Mouse (Mus musculus) neural tube, embryonic 12.5 days (tissue): ENCODE data around the gene Tmem167b. TPM values are rescaled to one million over a fixed set of nuclear protein-coding genes. Genes with fewer than 3 reads are reported as not detected.

Experiments used
- microRNA-seq: library from miRNA; unstranded; fragments of <30 nt; microRNA quantifications from one replicate; pipeline ENCODE4, GENCODE M21; 2017
- polyA plus RNA-seq: library from polyadenylated mRNA; unstranded; fragments of >200 nt; fragmentation: Nextera tagmentation; extraction: Ambion mirVana; gene quantifications from 2 replicates; pipeline ENCODE4 v1.2.1, GENCODE M21; 2016

Tmem167b gene
- polyA plus RNA-seq, 1 experiment from 2014 or later: 56.7 TPM

Small RNA genes within 50 kb of the gene (microRNA-seq; reads per million reads assigned to microRNA genes)
- not detected for gene Gm22860

Other genes starting within 250 kb of the Tmem167b start
- gene Mybphl, start 197.6 kb downstream of the Tmem167b start, polyA plus RNA-seq: 0.25 and 0.26 TPM in 2 replicates
- gene Psrc1, start 178.6 kb downstream of the Tmem167b start, polyA plus RNA-seq: 35.7 and 37.1 TPM in 2 replicates
- 71.4 and 71.5 TPM in 2 replicates for gene Celsr2, start 146.9 kb downstream of the Tmem167b start, polyA plus RNA-seq
- 212 and 213 TPM in 2 replicates for gene Sars, start 117.3 kb downstream of the Tmem167b start, polyA plus RNA-seq
- gene 1700013F07Rik, start 28.3 kb downstream of the Tmem167b start, polyA plus RNA-seq: 0.32 TPM in 1 of 2 replicates, not detected in the other
- gene 5330417C22Rik, start 25.9 kb downstream of the Tmem167b start, polyA plus RNA-seq: 4.6 TPM in 2 replicates
- 72.6 and 77.8 TPM in 2 replicates for gene Taf13, start 9.2 kb upstream of the Tmem167b start, polyA plus RNA-seq
- gene Wdr47, start 28.8 kb upstream of the Tmem167b start, polyA plus RNA-seq: 66.6 and 72.1 TPM in 2 replicates
- gene Clcc1, start 91.4 kb upstream of the Tmem167b start, polyA plus RNA-seq: 46.9 and 48.8 TPM in 2 replicates
- gene Gpsm2, start 159.8 kb upstream of the Tmem167b start, polyA plus RNA-seq: 83.7 and 83.9 TPM in 2 replicates
- 0.08 and 0.09 TPM in 2 replicates for gene Aknad1, start 177.2 kb upstream of the Tmem167b start, polyA plus RNA-seq